Mouse (Mus musculus): ENCODE results near the gene Gpr150. TPM values are rescaled to one million over a fixed set of nuclear protein-coding genes. Genes with fewer than 3 reads are reported as not detected.

The Gpr150 gene
- polyA plus RNA-seq, 1 experiment from 2014 or later, result 0.50 TPM

DNA sequence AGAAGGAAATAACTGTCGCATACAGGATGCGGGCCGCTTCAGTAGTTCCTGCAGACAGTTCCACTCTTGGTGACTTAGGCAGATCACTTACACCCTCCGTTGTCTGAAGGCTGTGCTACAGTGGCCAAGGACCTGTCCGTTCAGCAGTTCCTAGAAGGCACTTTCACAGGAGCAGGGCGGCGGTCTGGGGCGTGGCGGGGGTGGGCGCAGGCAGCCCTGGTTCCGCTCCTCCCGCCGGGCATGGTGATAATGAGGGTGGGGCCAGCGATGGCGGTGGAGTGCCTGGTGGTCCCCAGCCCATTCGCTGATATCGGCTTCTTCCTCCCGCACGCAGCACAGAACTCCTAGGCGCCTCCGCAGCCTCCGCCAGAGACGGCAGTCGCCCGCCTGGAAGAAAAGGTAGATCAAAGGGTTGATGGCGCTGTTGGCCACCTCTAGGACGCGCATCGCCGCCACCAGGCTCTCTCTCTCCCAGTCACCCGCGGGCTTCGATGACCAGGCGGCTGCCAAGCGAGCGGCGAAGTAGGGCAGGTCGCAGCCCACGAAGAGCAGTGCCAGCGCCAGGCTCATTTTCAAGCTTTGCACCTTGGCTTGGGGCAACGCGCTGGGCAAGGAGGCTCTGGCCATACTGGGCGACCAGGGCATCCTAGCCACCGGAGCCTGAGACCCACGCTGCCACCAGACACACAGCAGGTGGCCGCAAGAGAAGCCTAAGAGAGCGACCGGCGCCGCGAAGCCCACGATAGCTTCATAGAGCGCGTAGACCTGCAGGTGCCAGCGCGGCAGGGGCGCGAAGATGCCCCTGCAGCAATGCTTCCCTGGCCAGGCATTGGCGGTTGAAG, 1.2 kb downstream of the Gpr150 start:
- Histone ChIP-seq H3K4me3 (peak overlapping the region; percentile 63), H3K4me1 (replicated peaks) (peaks cover 18% of the 10 kb centered on the region), H3K36me3 (no peaks in the 10 kb centered on the region), H3K27me3 (ENCODE audit: insufficient read depth, poor library complexity, severe bottlenecking) (peaks cover 62% of the 10 kb centered on the region), H3K27ac (peak overlapping the region; percentile 76), H3K9me3 (no peaks in the 10 kb centered on the region)
- DNase-seq (ENCODE audit: low spot score), result peak; percentile 61
- WGBS, result under 1% methylated on average over 59 of the region's 59 CpGs

DNA sequence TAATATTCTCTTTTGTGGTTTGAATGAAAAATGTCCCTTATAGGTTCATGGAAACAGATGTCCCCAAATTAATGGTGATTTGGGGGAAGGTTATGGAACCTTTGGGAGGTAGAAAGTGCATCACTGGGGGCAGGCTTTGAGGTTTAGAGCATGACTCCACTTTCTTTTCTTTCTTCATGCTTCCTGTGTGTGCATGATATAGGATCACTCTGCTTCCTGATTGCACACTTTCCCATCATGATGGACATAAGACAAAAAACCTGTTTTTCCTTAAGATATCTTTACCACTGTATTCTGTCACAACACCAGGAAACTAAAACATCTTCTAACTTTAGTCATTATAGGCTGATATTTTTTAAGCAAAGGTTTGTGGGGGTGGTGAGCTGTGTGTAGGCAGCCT, 11.8 kb downstream of the Gpr150 start:
- no peaks in the 10 kb centered on the region for H3K36me3 ChIP-seq

DNA sequence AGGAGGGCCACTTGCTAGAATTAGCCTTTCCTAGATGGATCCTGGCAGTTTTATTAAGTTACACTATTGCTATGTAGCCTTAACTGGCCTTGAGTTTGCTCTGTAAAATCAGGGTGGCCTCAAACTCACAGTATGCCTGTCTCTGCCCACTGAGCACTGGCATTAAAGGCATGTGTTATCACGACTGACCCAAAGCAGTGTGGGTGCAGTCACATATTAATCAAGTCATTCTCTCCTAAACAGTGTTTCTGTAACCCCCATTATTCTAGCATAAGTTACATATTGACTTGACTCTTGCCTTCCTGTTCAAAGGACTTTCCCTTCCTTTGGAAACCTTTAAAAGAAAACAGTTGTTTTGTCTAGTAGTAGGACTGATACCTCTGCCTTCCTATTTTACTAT, 14.3 kb downstream of the Gpr150 start:
- Histone ChIP-seq H3K36me3 (no peaks in the 10 kb centered on the region), H3K9me3 (0 out of 2 replicates have a peak, but pooled peaks cover 1% of the 10 kb centered on the region), H3K4me1 (replicated peaks) (no peaks in the 10 kb centered on the region), H3K27ac (no peak overlapping the region), H3K4me3 (no peak overlapping the region), H3K27me3 (ENCODE audit: insufficient read depth, poor library complexity, severe bottlenecking) (no peaks in the 10 kb centered on the region)
- no peak for DNase-seq (ENCODE audit: low spot score)
- 63% methylated on average over 1 of the region's 1 CpGs for WGBS

More for the DNA sequence above, 11.8 kb downstream of the Gpr150 start:
- no peaks in the 10 kb centered on the region for H3K4me1 ChIP-seq (replicated peaks)
- H3K4me3 ChIP-seq, result no peak overlapping the region
- H3K27ac ChIP-seq, result no peak overlapping the region
- no peaks in the 10 kb centered on the region for H3K9me3 ChIP-seq
- DNase-seq (ENCODE audit: low spot score), result no peak
- no peaks in the 10 kb centered on the region for H3K27me3 ChIP-seq (ENCODE audit: insufficient read depth, poor library complexity, severe bottlenecking)

DNA sequence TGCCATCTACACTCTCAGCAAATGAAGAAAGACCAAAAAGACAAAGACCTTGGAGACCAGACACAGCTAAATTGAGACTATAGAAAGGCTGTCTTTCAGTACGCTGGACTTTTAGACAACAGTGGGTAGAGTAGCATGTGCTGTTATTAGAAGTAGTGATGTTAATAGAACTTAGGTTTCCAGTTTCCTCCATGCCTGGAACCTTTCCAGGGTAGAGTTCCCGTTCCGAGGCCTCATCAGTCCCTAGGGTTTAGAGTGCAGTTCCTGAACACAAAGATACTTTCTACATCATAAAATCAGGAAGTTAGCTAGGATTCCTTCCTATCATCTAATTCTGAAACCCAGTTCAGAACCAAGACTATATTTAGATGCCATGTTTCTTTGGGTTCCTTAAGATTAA, 32.2 kb downstream of the Gpr150 start:
- 80% methylated on average over 3 of the region's 3 CpGs for WGBS
- no peak for DNase-seq (ENCODE audit: low spot score)
- Histone ChIP-seq H3K27ac (no peak overlapping the region), H3K4me3 (no peak overlapping the region), H3K9me3 (no peaks in the 10 kb centered on the region), H3K4me1 (replicated peaks) (no peaks in the 10 kb centered on the region), H3K36me3 (no peaks in the 10 kb centered on the region), H3K27me3 (ENCODE audit: insufficient read depth, poor library complexity, severe bottlenecking) (no peaks in the 10 kb centered on the region)

DNA sequence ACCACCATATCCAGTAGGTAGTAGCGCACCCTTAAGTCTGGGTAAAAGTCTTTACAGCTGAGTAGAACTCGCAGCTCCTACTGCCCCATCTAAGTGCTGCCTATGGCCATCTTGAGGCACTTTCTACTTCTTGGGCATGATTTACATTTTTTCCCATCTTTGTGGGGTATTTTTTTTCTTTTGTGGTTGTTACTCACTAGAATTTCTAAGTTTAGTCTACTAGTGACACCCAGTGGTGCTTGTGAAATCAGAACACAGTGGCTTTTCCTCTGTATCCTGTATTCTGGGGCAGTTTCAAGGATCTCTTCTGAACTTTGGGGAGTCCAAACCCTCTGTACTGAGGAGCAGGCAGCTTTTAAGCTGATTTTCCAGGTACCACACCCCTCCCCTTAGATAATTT, 35.0 kb downstream of the Gpr150 start:
- H3K4me3 ChIP-seq, result no peak overlapping the region
- H3K4me1 ChIP-seq (replicated peaks), result peaks cover 8% of the 10 kb centered on the region
- no peaks in the 10 kb centered on the region for H3K27me3 ChIP-seq (ENCODE audit: insufficient read depth, poor library complexity, severe bottlenecking)
- H3K27ac ChIP-seq, result no peak overlapping the region
- no peaks in the 10 kb centered on the region for H3K36me3 ChIP-seq
- 97% methylated on average over 2 of the region's 2 CpGs for WGBS
- no peak for DNase-seq (ENCODE audit: low spot score)
- no peaks in the 10 kb centered on the region for H3K9me3 ChIP-seq

DNA sequence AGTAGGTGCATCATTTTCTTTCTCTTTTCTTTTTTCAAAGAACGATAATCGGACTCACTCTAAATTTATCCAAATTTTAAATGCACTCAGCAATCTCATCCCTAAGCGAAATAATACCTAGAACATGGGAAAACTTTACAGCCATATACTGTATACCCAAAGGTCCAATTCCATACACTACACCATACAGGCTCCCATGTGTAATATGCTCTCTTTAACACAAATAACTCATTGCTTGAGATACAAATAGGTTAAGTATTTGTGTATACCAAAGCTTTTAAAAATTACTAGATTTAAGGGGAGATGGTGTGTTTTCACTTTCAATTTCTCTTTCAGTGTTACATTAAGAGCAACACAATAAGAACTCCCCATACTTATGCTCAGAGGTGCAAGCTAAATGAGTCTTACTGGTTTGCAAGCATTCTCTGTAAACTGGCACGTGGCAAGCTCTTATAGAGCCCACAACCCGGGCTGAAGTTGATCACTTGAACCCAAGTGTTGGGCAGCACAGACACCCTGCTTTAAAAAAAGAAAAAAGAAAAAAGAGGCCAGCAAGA, 37.9 kb downstream of the Gpr150 start:
- WGBS, result 49% methylated on average over 5 of the region's 5 CpGs
- H3K27ac ChIP-seq, result peak overlapping the region; percentile 96
- DNase-seq (ENCODE audit: low spot score), result no peak

DNA sequence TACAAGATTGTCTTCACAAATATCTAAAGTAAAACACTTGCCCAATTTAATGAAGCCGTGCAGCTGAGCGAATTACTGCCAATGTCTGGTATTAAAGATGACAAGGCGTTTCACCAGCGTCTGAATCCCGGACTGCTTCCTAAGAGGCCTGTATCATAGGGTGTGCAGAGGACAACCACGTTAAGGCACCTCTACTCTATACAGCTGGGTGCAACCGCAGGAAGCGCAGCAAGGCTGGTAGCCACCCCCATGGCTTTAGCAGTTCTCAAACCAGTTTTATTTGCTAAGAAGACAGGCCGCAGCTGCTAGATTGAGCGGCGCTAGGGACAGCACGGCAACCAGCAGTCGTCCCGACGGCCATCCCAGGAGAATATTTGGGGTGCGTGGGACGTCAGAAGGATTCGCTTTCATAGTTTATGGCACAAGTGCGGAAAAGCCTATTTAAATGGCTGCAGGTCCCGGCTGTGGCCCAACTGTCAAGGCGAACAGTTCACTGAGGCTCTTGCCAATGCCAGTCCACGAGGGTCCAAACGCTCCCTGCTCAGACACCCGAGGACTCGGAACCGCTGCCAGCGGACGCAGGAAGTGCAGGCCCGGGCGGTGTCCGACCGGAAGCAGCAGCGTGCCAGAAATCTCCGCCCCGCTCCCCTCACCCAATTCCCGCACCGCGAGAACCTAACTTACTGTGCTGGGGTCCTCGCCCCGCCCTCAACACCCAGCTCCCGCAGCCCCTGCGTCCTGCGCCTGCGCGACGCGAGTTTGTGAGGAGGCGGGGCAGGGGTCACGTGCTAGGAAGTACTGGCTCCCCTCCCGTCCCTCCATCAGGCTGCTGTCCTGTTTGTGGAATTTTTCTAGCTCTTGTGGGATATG, 38.6 kb downstream of the Gpr150 start, which contains the start of gene Rfesd:
TSS of gene Rfesd (minus strand) at position 746 of the 870 bp plus-strand sequence.
- H3K9me3 ChIP-seq, result no peaks in the 10 kb centered on the region
- H3K4me1 ChIP-seq (replicated peaks), result peaks cover 9% of the 10 kb centered on the region
- peak within 1 kb of the TSS; percentile 84 for H3K4me3 ChIP-seq
- H3K36me3 ChIP-seq, result no peaks in the 10 kb centered on the region
- H3K27me3 ChIP-seq (ENCODE audit: insufficient read depth, poor library complexity, severe bottlenecking), result no peaks in the 10 kb centered on the region
- peak within 1 kb of the TSS; percentile 96 for H3K27ac ChIP-seq
- peak; percentile 97 for DNase-seq (ENCODE audit: low spot score)
- 2% methylated on average over 50 of the region's 50 CpGs for WGBS

More for the DNA sequence above, 37.9 kb downstream of the Gpr150 start:
- H3K27me3 ChIP-seq (ENCODE audit: insufficient read depth, poor library complexity, severe bottlenecking), result no peaks in the 10 kb centered on the region
- peaks cover 9% of the 10 kb centered on the region for H3K4me1 ChIP-seq (replicated peaks)
- H3K9me3 ChIP-seq, result no peaks in the 10 kb centered on the region
- H3K36me3 ChIP-seq, result no peaks in the 10 kb centered on the region
- peak overlapping the region; percentile 84 for H3K4me3 ChIP-seq

DNA sequence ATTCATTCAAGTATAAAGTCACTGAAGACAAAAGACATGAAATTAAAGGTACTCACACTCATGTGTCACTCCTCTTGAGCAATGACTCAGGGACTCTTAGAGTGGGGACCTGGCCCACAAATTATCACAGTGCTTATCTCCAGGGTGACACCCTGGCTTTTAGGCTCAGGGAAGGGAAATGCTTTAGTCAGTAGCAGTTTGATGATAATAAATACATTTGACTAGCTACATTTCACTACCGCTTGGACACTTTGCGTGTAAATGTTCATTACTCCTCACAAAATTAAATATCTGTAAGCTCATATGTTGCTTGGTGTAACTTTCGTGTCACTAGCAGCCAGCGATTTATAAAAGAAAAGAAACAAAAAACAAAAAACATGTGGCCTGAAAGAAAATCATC, 39.3 kb downstream of the Gpr150 start:
- 79% methylated on average over 4 of the region's 4 CpGs for WGBS
- no peak for DNase-seq (ENCODE audit: low spot score)
- Histone ChIP-seq H3K27me3 (ENCODE audit: insufficient read depth, poor library complexity, severe bottlenecking) (no peaks in the 10 kb centered on the region), H3K9me3 (no peaks in the 10 kb centered on the region), H3K4me1 (replicated peaks) (peaks cover 9% of the 10 kb centered on the region), H3K27ac (peak overlapping the region; percentile 96), H3K4me3 (peak overlapping the region; percentile 84), H3K36me3 (no peaks in the 10 kb centered on the region)

DNA sequence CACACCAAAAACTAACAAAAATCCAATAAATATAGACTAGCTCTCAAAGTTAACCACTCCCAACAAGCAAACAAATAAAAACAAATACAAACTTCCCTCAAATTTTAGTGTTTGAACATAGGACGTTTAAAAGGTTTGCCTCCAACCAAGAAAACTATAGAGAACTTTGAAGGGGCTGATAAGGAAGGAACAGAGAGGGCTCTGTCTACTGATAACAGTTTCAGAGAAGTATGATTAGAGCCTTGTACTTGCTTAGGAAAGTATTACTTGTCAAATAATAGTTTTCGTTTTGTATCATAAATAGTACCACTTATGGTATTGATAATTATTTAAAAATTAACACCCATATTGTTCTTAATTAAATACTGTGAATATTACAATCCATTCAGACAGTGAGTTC, 42.3 kb downstream of the Gpr150 start:
- no peak overlapping the region for H3K27ac ChIP-seq
- H3K4me1 ChIP-seq (replicated peaks), result peaks cover 9% of the 10 kb centered on the region
- H3K4me3 ChIP-seq, result no peak overlapping the region
- DNase-seq (ENCODE audit: low spot score), result no peak
- no peaks in the 10 kb centered on the region for H3K36me3 ChIP-seq
- no peaks in the 10 kb centered on the region for H3K9me3 ChIP-seq
- no peaks in the 10 kb centered on the region for H3K27me3 ChIP-seq (ENCODE audit: insufficient read depth, poor library complexity, severe bottlenecking)
- 80% methylated on average over 2 of the region's 2 CpGs for WGBS

Other genes starting within 250 kb of the Gpr150 start
- 38.4 and 39.9 TPM in 2 replicates for gene Glrx, start 217.1 kb downstream of the Gpr150 start, polyA plus RNA-seq (2016; fragmentation: Nextera tagmentation; extraction: Ambion mirVana)
- 39.8 and 42.4 TPM in 2 replicates for gene Rhobtb3, start 113.1 kb downstream of the Gpr150 start, polyA plus RNA-seq (2016; fragmentation: Nextera tagmentation; extraction: Ambion mirVana)
- 0.47 and 0.77 TPM in 2 replicates for gene Spata9, start 89.8 kb downstream of the Gpr150 start, polyA plus RNA-seq (2016; fragmentation: Nextera tagmentation; extraction: Ambion mirVana)
- 20.8 and 25.8 TPM in 2 replicates for gene Rfesd, start 38.3 kb downstream of the Gpr150 start, polyA plus RNA-seq (2016; fragmentation: Nextera tagmentation; extraction: Ambion mirVana)
- 4.2 and 4.9 TPM in 2 replicates for gene Arsk, start 41.7 kb upstream of the Gpr150 start, polyA plus RNA-seq (2016; fragmentation: Nextera tagmentation; extraction: Ambion mirVana)
- 10.7 and 12.4 TPM in 2 replicates for gene Ttc37, start 41.7 kb upstream of the Gpr150 start, polyA plus RNA-seq (2016; fragmentation: Nextera tagmentation; extraction: Ambion mirVana)
- gene Fam81b, start 248.1 kb upstream of the Gpr150 start, polyA plus RNA-seq (2016; fragmentation: Nextera tagmentation; extraction: Ambion mirVana), result 0.71 and 1.3 TPM in 2 replicates